Mouse (Mus musculus) myocyte (in vitro differentiated cells): ENCODE measurements around the gene Rag2.

ENCODE experiments used
- CEBPB ChIP-seq: IDR thresholded peaks from 2 replicates; pipeline ENCODE4 v1.6.1; 2011; ENCODE audit warnings: mild to moderate bottlenecking, moderate library complexity; ENCODE audit not compliant: poor library complexity, insufficient read depth, severe bottlenecking
- E2F4 ChIP-seq: IDR thresholded peaks from one replicate; pipeline ENCODE4 v1.6.1; 2011; ENCODE audit warnings: mild to moderate bottlenecking, control low read depth, moderate library complexity; ENCODE audit not compliant: insufficient read depth
- MAX ChIP-seq: IDR thresholded peaks from one replicate; pipeline ENCODE4 v1.6.1; 2011; ENCODE audit warnings: low read depth, mild to moderate bottlenecking, control low read depth
- MYOD1 ChIP-seq, 3 experiments: IDR thresholded peaks; one replicate each; pipeline ENCODE4 v1.6.1; 2011; ENCODE audit warnings: control low read depth in 2 of 3, low read depth in 2 of 3, mild to moderate bottlenecking in 2 of 3, moderate library complexity in 1 of 3; ENCODE audit not compliant: insufficient read length in 2 of 3, control insufficient read depth in 1 of 3
- MYOG ChIP-seq, 3 experiments: IDR thresholded peaks; one replicate each; pipeline ENCODE4 v1.6.1; 2011; ENCODE audit warnings: control low read depth in 2 of 3, low read depth in 2 of 3, mild to moderate bottlenecking in 2 of 3; ENCODE audit not compliant: insufficient read length in 2 of 3, control insufficient read depth in 1 of 3, insufficient read depth in 1 of 3
- POLR2A ChIP-seq: IDR thresholded peaks from one replicate; pipeline ENCODE4 v1.6.1; 2011; ENCODE audit warnings: low read depth, mild to moderate bottlenecking, control low read depth, moderate library complexity; ENCODE audit not compliant: insufficient read length
- POLR2AphosphoS2 ChIP-seq: IDR thresholded peaks from one replicate; pipeline ENCODE4 v1.6.1; 2011; ENCODE audit warnings: low read depth, control low read depth; ENCODE audit not compliant: insufficient read length
- REST ChIP-seq: IDR thresholded peaks from one replicate; pipeline ENCODE4 v1.6.1; 2011; ENCODE audit warnings: mild to moderate bottlenecking, control low read depth, moderate library complexity; ENCODE audit not compliant: insufficient read depth, insufficient read length
- TCF12 ChIP-seq: IDR thresholded peaks from one replicate; pipeline ENCODE4 v1.6.1; 2011; ENCODE audit warnings: mild to moderate bottlenecking, control low read depth; ENCODE audit not compliant: poor library complexity, insufficient read depth, severe bottlenecking
- USF1 ChIP-seq: IDR thresholded peaks from one replicate; pipeline ENCODE4 v1.6.1; 2011; ENCODE audit warnings: low read depth, mild to moderate bottlenecking, control low read depth, moderate library complexity

DNA sequence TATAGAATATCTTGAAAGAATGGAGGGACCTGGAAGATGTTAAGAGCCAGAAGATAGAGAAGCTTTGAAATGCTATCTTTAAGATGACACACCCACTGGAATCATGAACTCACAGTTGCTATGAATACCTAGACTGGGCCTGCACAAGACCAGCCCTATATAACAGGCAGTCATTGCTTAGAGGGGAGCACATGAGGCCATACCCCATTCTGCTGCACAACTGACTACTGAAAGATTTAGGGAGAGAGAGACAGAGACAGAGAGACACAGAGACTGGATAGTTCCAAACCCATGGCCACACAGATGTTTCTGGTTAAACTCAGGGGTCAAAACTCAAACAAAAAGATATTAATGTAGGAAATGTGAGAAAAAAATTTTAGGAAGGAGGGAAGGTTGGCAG is 2.7 kb downstream of the Rag2 start:
- TF ChIP-seq TCF12 (no peak), CEBPB (no peak), POLR2A (no peak), MAX (no peak), POLR2AphosphoS2 (no peak), MYOG (IDR thresholded peaks at IDR 0.05; ENCODE audit: control insufficient read depth in 1 of 3, insufficient read depth in 1 of 3, insufficient read length in 2 of 3, low read depth in 2 of 3) (no peak), USF1 (no peak), E2F4 (no peak), REST (no peak), MYOD1 (IDR thresholded peaks at IDR 0.05; ENCODE audit: control insufficient read depth in 1 of 3, insufficient read length in 2 of 3, low read depth in 2 of 3) (no peak)
